Mouse (Mus musculus) right cerebral cortex, adult 18-20 months (tissue): ENCODE data around the gene Myom1.

Experiments used
- DNase-seq: peaks from one replicate; pipeline ENCODE4 v3.0.0; 2022; ENCODE audit warnings: mixed read lengths

Myom1 gene

GRCm38 (mm10) chr17:71062049-71062560 is 59.7 kb downstream of the Myom1 start:
- DNase-seq = no peak

GRCm38 (mm10) chr17:71062870-71063602 is 60.6 kb downstream of the Myom1 start:
- no peak for DNase-seq

DNA sequence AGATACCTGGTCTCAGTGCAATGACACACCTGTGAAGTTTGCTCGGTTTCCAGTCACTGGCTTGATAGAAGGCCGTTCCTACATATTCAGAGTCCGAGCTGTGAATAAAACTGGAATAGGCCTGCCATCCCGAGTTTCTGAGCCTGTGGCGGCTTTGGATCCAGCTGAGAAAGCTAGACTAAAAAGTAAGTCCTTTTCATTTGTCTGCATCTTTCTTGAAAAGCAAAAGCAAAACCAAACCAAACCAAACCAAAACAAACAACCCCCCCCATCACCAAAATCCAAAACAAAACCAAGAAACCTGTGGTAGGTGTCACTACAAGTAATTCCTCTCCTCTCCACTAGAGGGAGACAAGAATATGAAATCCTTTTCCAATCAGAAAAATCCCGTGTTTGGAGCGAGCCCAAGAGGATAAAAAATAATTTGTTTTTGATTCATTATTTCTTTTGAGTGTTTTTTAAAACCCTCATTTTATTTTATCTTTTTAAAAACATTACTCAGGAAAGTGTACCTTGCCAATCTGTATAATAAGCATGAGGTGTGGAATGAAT is 62.1 kb downstream of the Myom1 start:
- no peak for DNase-seq

- no peak for DNase-seq
These were observed 62.7 kb downstream of the Myom1 start for GRCm38 (mm10) chr17:71065127-71065526.

DNA sequence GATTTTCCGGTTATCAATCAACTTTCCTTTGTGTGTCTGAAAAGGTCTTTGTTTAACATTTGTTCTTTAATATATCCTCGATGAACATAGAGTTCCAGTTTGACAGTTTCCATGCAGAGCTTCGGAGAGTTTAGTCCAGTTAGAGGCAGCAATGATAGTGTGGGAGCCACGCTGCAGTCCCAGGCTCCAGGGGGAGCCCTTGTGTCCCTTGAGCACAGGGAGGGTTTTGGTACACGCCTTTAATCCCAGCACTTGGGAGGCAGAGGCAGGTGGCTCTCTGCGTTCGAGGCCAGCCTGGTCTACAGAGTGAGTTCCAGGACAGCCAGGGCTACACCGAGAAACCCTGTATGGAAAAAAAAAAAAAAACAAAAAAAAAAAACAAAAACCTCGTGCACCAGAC is 66.7 kb downstream of the Myom1 start:
- no peak for DNase-seq

DNA sequence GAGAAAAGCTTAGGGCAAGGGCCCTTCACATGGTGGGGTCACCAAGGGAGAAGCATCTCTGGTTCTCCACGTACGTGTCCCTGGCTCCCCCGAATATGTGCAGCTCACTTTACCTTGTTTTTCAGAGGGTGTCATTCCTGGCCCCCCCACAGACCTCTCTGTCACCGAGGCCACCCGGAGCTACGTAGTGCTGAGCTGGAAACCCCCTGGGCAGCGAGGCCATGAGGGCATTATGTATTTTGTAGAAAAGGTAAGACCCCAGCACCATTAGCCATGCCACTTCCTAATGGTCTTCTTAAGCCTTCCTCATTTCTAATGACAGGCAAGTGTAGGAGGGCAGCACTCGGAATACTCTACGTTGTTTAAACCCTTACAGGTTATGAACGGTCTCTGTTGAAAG is 69.5 kb downstream of the Myom1 start:
- DNase-seq = no peak

DNA sequence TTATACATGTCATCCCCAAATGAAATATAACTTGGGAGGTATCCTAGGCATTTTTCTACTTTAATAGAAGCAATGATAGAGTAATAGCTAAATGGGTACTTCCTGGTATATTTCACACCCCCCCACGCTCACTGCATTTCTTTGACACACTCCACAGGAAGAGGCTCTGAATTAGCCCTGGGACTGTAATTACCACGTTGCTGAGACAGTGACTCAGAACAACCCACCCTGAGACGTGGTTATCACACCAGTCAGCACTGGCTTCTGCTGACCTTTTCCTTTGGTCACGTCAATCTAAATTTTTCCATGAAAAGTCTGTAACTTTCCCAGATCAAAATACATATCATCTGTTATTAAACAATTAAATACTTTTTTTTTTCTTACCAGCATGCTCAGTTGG is 72.0 kb downstream of the Myom1 start:
- DNase-seq = no peak

GRCm38 (mm10) chr17:71081986-71082385 is 79.6 kb downstream of the Myom1 start:
- DNase-seq = no peak

DNA sequence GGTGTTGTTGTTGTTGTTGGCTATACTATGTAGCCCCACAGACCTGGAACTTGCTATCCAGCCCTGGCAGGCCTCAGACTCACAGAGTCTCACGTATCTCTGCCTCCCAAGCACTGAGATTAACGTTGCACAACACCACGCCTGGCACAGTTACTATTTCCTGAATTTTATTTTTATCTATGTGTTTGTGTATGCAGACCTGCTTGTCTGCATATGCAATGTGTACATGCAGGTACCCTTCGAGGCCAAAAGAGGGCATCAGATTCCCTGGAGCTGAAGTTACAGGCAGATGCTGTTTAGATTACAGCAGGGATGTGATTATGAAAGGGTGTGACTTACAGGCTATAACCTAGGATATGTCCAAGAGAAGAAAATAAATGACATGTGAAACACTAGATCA is 84.5 kb downstream of the Myom1 start:
- no peak for DNase-seq

DNA sequence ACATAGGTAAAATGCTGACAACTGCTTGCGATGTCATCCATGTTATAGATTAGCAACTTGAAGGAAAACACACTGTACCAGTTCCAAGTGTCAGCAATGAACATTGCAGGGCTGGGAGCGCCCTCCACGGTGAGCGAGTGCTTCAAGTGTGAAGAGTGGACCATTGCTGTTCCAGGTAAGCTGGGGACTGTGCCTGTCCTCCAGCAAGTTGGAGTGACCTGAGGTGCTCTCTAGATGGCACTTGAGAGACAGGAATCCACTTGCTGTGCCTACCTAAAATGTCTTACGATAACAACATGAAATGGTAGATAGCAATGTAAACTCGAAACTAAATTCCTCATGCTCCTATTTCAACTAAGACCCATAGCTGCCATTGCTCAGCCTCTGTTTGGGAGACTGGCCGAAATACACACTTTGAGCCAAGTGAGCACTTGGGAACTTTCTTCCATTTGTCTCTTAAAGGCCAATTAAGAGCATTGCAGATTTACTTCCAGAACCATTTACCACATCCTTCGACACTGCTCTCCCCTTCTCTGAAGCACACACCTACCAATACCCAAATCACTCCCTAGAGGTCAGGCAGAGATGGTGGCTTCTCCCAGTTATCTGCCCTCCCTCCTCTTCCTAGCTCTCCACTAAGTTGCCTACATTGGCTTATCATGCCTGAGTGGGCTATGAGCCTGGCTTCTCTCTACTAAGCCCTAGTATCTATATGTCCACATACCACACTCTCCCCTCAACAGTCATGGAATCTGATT is 85.1 kb downstream of the Myom1 start:
- no peak for DNase-seq

DNA sequence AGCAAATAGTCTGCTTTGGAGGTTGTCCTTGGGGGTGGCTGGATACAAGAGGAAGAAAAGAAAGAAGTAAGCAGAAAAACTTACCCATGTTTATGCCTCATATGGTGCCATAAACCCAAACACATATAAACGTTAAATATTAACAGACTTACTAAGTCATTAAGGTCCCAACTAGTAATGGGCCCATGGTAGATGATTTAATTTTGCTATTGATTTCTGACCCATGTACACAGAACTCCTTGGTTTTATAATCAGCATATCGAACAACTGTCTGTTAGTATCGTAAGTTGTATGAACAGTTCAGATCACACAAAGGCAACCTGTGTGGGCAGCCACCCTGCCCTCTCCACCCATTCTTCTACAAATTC is 85.7 kb downstream of the Myom1 start:
- DNase-seq = no peak

DNA sequence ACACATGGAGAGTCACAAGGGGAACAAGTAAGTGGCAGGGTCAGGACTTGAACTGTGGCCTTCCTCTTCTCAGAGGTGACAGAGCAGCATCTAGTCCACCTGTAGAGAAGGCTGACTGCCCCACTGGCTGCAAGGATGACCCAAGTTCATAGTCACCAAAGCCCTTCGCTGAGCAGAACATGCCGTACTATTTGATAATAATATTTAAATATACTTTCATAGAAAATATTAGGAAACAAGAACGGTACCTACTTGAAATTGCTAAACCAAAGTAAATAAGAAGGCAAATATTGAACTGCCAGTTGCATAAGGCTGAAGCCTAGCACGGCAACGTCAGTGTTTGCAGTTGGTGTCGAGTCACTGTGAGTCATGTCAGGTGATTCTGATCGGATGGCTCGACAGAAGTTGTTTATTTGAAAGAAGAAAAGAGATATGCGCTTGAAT is 86.6 kb downstream of the Myom1 start:
- DNase-seq = no peak

DNA sequence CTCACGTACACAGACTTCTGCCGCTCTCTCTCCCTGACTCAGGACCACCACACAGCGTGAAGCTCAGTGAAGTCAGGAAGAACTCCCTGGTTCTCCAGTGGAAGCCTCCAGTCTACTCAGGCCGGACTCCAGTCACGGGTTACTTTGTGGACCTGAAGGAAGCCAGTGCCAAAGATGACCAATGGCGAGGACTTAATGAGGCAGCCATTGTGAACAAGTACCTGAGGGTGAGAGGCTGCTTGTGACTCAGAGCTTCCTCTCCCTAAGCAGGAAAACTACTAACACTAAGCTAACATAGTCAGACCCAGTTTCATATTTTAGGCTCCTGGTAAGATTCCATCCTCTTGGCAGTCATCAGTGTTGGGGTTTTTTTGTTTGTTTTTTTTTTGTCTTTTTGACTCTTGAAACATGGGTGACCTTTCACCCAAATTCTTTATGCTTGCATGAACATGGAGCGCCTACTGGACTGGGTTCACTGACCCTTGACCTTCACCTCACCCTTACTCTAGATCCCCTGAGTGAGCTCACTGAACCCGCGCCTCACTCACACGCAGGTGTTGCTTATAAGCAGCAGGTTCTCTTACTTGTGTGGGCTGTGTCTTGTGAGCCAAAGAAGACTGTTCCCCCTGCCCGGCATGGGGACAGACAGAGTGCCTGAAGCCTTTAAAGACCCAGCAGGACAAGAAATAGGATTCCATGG is 87.5 kb downstream of the Myom1 start:
- DNase-seq = no peak

DNA sequence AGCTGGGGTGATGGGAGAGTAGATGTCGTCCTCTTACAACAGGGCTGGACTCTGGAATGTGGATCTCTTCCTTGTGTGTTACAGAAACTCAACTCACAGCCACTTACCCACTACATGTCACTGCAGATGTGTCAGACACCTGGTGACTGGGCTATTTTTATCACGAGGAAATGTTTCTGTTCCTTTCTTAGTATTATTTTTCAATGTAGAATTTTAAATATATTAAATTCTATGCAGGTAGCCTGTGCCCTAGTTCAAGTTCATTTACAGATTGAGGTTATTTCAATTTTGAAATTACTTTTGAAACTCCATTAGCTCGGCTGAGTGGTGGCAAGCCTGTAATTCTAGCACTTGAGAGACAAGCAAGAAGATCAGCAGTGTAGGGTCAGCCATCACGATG is 88.6 kb downstream of the Myom1 start:
- DNase-seq = no peak

DNA sequence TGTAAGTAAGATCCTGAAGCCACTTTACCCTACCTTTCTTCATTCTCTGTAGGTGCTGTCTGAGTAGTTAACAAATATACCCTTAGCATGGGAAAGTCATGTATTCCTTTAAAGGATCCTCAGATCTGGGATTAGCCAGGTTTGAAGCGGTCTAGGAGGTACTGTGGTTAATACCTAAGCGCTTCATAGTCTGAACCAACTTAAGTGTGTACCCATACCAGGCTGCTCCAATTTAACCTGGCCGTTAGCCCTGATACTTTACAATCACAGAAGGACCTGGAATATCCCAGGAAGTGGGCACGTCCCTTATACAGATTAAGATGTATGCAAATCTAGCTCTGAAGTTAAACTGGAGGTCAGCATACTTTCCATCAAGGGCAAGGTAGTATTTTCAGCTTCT is 89.9 kb downstream of the Myom1 start:
- no peak for DNase-seq

DNA sequence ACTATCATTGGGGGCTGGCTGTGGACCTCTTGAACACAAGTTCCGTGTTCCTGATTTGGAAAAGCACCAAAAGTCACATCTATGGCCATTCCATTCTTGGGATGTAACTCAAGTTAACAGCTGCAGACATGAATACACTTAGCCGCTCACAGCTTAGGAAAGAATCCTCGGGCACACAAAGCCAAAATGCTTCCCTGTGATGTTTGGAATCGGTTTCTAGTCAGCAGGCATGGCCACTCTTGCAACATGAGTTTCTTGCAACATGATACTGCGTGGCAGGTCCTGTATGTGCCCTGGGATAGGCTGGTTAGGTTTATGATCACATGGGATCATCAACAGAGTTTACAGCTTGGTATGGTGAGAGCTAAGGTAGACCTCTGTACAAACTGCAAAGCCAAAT is 91.4 kb downstream of the Myom1 start:
- no peak for DNase-seq

GRCm38 (mm10) chr17:71094438-71094837 is 92.0 kb downstream of the Myom1 start:
- no peak for DNase-seq

DNA sequence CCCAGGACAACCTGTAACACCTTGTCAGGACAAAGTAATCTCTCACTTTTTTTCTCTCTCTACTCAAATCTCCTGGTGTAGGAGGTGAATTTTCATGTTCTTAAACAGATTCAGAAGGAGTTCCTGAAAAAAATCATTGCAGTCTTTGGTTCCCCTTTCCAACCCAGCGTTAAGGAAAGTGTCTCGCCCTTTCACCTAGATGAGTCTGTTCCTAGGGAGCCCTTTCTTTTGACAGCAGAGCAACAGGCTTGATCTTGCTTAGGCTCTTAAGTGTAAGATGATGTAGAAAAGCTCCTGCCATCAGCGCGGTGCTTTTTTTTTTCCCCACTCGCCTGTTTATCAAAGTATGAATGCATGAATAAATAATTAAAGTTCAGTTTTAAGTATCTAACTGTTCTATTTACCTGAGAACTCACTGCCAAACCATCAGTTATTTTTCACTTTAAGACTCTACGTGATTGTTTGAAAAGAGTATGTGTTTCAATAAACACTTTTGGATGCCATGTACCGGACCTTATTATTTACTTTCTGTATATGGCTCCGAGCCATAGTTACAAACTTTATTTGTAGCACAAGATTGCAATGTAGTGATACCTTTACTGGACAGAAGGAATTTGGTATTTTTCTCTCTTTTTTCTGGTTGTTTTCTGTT is 94.2 kb downstream of the Myom1 start:
- no peak for DNase-seq

- no peak for DNase-seq
These were observed 94.8 kb downstream of the Myom1 start for GRCm38 (mm10) chr17:71097209-71097597.

- no peak for DNase-seq
These were observed 96.2 kb downstream of the Myom1 start for GRCm38 (mm10) chr17:71098606-71099005.

DNA sequence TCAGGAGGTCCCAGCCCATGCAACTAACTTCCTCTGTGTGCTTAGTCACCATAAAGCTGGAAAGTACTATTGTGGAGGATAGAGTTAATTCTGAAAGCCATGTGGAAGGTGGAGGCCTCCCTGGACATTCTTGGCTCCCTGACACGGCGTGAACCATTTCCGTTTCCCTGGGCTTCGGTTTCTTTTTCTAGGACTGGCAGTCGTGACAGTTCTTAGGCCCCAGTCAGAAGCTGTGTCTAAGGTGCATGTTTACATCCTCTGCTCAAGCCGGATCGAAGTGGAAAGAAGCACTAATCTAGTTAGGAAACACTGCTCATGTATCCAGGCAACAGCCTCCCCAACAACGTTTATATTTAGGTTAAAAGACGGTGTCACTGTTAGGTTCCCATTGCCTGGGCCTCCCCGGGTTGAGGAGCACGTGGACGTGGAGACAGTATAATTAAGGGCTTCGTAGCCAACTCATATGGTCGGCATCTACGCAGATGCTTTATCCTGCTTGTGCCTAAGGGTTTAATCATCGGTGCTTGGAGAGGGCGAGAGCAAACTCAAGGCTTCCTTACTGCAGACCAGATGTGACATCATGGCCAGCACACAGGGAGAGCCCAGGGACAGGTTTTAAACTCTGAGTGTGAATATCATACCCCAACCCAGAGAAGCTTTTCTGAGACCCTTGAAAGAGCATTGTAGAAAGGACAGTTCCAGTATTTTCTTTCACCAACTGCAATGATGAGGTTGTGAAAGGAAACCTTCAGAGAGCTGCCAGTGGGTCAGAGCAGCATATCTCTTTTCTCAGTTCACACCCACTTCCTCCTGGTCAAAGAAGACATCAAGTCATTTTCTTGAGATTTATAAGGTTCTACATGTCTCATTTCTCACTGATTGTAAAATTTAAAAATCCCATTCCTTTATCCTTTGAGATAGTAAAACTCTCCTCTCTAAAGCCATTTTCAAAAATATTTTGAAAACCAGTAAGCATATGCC is 100.4 kb downstream of the Myom1 start:
- peak; percentile 8 for DNase-seq

DNA sequence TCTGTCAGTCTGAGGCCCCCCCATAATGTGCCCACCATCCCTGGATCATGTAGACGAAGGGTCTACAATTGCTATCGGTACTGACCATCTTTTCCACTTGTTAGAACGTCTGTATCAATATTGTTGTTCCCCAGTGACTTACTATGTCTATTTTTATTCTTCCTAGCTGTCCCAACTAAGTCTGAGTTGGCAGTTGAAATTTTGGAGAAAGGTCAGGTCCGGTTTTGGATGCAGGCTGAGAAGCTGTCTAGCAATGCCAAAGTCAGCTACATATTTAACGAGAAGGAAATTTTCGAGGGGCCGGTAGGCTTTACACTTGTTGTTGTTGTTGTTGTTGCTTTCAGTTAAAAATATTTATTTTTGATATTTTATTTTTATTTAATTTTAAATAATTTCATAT is 102.9 kb downstream of the Myom1 start:
- no peak for DNase-seq
